Mouse (Mus musculus) urinary bladder, postnatal 25 days (tissue): ENCODE measurements around the gene Dnajc16.
A peak's percentile ranks its signal among the peaks of the same experiment; 100 is the strongest.

Experiments used
- DNase-seq: peaks from one replicate; pipeline ENCODE4 v3.0.0; 2022; ENCODE audit warnings: low spot score

Gene Dnajc16

GRCm38 (mm10) chr4:141790524-141790990 is at the start of gene Dnajc16:
Gene Dnajc16 (minus strand): TSS chr4:141790931.
- DNase-seq, result peak; percentile 93

- DNase-seq, result no peak
These were observed 43.9 kb upstream of the Dnajc16 start for GRCm38 (mm10) chr4:141834536-141835095.

DNA sequence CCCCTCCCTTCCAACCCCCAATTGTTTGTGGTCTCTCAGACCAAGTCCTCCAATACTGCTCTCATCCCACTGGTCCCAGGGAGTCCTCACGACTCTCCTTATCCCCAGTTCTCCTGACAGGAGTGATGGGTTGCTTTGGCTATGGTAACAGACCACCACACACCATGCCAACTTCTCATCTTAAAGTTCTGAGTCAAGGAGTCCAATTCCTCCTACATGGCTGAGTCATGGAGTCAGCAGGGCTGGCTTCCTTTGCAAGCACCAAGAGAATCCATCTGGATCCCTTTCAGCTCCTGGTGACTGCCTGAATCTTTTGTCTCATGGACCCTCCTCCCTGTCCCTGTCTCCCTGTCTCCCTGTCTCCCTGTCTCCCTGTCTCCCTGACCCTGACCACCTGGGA is 43.2 kb upstream of the Dnajc16 start:
- DNase-seq, result no peak

GRCm38 (mm10) chr4:141831361-141831760 is 40.6 kb upstream of the Dnajc16 start:
- DNase-seq, result no peak

- DNase-seq, result no peak
These were observed 39.6 kb upstream of the Dnajc16 start for GRCm38 (mm10) chr4:141830381-141830780.

DNA sequence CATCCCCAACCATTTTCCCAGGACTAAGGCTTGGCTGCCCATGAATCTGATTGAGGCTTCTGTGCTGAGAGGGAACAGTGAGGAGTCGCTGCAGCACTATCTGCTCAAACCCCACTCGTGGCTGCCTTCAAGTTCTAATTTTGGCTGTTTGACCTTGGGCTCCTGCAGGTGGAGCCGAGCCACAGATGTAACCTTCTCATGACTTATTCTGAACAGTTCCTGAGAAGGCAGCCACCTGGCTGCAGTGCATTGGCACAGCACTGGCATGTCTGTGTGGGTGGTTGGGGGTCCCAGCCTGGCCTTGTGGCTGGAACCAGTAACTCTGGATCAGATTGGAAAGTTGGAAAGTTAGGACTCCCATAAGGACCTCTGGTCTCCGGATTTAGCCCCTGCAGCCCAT is 37.4 kb upstream of the Dnajc16 start:
- DNase-seq, result no peak

GRCm38 (mm10) chr4:141827401-141827800 is 36.7 kb upstream of the Dnajc16 start:
- DNase-seq, result no peak

GRCm38 (mm10) chr4:141826060-141826459 is 35.3 kb upstream of the Dnajc16 start, which contains the start of gene Cela2a:
Gene Cela2a (minus strand): TSS chr4:141826160.
- no peak for DNase-seq

GRCm38 (mm10) chr4:141822979-141823378 is 32.2 kb upstream of the Dnajc16 start:
- no peak for DNase-seq

- peak; percentile 15 for DNase-seq
These were observed 31.4 kb upstream of the Dnajc16 start for GRCm38 (mm10) chr4:141822089-141822488.

- no peak for DNase-seq
These were observed 30.4 kb upstream of the Dnajc16 start for GRCm38 (mm10) chr4:141821178-141821577.

DNA sequence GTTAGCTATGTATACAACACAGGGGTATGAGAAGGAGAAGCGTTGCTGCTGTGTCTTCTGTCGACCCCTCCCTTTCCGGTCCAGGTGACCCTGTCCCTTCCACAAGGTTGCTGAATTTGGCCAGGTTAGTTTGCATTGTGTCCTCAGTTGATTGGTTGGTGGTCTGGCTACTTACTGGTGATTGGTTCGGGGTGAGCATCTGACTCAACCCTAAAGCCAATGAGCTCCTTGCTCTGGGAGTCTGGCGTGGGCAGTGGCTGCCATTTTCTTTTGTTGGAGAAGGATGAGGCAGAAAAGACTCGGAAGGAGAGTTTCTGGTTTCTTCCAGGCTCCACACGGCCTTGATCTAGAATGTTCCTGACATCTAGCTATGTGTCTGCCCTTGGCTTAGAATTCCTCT is 28.6 kb upstream of the Dnajc16 start:
- DNase-seq, result no peak

DNA sequence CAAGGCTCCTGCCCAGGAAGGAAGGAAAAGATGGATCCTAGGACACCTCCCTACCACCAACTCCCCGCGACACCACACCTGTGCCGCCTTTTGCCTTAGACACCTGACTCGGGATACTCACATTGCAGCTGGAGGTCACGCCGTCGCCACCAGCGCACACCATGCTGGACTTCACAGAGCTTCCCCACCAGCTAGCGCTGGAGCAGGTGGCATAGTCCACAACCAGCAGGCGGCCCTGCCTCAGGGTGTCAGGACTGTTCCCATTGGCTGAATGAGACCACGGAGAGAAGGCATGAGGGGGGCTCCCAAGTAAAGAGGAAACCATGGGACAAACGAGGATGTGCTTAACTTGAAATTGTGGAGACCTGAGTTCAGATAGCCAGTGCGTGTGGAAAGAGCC is 28.1 kb upstream of the Dnajc16 start:
- DNase-seq, result no peak

DNA sequence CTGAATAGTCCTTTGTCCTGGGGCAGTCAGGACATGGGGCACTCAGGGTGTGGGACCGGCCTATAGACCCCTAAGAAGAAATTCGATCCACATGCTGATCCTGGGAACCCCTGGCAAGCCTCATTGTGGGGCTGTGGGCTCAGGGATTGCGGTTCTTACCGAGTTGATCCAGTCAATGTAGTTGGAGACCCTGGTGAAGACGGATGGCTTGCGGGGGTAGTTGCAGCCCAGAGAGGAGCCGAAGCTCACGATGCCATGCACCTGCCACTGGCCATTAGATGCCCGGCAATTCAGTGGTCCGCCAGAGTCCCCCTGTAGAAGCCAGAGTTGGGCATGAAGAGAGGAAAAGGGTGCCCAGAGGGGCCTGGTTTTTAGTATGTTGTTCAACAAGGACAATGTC is 27.0 kb upstream of the Dnajc16 start:
- DNase-seq, result no peak

GRCm38 (mm10) chr4:141816776-141817655 is 26.3 kb upstream of the Dnajc16 start:
- no peak for DNase-seq

DNA sequence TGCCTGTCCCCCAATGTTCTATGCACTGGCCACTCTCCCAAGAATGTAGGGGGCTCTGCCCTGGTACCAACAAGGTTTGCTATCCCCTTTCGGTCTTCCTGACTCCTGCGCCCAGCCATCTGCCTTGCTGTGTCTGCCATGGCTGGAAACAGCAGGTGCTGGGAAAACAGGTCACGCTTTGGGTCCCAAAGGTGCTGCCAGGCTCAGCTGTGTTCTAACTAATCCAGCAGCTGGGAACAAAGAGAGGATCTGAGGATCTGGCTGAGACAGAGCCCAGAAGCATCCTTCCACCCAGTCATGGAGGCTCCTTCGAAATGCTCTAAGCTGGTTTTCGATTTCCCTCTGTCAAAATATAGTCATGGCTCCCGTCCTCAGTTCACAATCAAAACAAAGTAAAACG is 25.5 kb upstream of the Dnajc16 start:
- DNase-seq, result no peak

DNA sequence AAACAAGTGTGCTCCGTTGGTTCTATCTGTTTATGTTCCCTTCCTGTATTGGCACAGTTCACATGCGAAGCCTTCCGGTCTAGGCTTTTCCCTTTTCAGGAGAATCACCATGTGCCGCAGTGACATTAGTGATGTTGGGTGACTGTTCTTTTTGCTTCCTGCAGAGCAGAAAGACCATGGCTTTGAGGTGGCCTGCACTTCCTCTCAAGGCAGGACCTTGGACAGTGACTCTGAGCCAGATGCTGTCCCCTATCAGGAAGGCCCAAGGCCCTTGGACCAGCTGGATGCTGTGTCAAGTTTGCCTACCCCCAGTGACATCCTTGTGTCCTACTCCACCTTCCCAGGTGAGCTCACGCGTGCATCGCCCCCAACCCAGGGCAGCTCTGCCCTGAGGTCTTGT is 20.6 kb upstream of the Dnajc16 start:
- no peak for DNase-seq

DNA sequence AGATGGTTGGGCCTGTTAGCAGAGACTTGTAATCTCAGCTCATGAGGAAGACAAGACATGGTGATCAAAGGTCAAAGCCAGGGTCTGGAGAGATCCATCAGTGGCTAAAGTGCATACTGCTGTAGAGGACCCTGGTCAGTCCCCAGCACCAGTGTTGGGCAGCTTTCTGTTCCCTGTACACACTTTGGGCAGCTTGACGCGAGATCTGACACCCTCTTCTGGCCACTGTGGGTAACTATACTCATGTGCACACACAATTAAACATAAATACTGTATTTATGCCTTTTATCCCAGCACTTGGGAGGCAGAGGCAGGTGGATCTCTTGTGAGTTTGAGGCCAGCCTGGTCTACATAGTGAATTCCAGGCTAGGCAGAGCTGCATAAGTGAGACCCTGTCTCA is 20.2 kb upstream of the Dnajc16 start:
- no peak for DNase-seq

DNA sequence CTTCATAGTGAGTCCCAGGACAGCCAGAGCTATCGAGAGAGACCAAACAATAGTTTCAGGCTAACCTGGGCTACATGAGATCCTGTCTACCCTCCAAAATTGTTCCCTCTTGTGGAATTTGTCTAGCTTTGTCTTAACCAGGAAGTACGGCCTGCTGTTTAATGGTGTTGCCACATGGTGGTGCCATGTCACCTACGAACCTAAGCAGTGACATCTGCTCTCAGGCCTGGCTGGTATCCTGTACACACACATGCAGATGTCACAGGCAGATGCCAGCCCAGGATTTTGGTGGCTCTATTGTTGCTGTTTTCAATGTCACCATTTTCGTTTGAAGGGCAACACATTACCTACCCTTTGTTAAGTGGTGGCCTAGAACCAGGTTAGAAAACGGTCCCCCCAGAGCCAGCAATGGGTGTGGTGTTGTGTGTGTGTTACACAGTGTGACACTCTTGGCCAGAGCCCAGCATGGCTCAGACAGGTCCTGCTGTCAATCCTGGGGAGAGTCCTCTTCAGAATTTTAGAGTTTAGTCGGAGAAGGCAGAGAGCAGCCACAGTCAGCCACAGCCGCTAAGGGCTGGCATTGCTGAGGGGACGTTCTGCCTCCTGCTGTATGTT is 19.2 kb upstream of the Dnajc16 start:
- no peak for DNase-seq

DNA sequence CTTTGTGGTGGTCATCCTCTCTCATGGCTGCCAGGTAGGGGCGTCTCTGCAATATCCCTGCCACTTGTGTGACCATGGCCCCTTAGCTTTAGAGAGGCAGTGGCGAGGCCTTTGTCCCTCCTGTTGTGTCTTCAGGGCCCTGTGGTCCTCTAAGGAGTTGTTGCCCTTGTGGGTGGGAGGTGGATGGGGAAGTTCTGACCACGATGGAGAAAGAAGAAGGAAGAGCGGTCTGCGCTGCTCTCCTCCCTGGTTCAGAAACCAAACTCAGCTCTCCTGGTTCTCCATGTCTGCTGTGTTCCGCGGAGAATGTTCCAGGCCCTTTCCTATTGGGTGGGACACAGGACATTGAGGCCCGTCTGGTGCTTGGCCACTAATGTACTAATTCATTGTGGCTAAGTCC is 15.2 kb upstream of the Dnajc16 start:
- DNase-seq, result no peak

GRCm38 (mm10) chr4:141804105-141804504 is 13.4 kb upstream of the Dnajc16 start:
- DNase-seq, result no peak

- no peak for DNase-seq
These were observed 6.8 kb upstream of the Dnajc16 start for GRCm38 (mm10) chr4:141797545-141797944.

DNA sequence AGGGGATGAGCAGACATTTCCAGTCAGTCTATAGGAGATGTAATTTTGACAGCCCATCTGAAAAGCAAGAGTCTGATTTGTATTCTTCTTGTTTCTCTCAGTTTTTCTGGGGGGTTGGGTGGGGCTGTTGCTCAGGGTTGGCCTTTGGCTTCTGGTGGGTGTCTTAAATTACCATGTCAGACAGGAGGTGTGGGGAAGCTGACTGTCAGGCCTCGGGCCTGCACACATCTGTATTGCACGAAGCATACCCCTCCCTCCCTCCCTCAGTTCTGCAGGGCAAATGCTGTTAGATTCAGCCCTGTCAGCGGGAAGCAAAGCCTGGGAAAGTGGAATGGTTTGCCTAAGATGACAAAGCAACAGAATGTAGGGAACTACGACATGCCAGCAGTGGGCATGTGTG is 6.2 kb upstream of the Dnajc16 start:
- no peak for DNase-seq
